Mouse (Mus musculus) CH12.LX (cell line): ENCODE measurements around the gene Kmt2a.

Source experiments
- CHD1 ChIP-seq: IDR thresholded peaks from 2 replicates; pipeline ENCODE4 v1.6.1; 2012; ENCODE audit warnings: low read depth, low read length, improper control_type of control experiment, inconsistent platforms
- CTCF ChIP-seq, 2 experiments: IDR thresholded peaks in 1 of 2; conservative IDR thresholded peaks in 1 of 2; 2 replicates each; pipeline ENCODE4 v1.5.1; 2011 to 2012; ENCODE audit warnings: low read depth in 2 of 2, low read length in 2 of 2, improper control_type of control experiment in 1 of 2, inconsistent platforms in 1 of 2, mild to moderate bottlenecking in 1 of 2, moderate library complexity in 1 of 2
- EP300 ChIP-seq: IDR thresholded peaks from 2 replicates; pipeline ENCODE4 v1.6.1; 2011; ENCODE audit warnings: low read length, improper control_type of control experiment
- NRF1 ChIP-seq: IDR thresholded peaks from 2 replicates; pipeline ENCODE4 v1.6.1; 2014; ENCODE audit warnings: low read depth, mild to moderate bottlenecking, inconsistent platforms, low read length, improper control_type of control experiment, moderate library complexity

GRCm38 (mm10) chr9:44879694-44880271 is 1.3 kb downstream of the Kmt2a start:
- TF ChIP-seq CTCF (conservative IDR thresholded peaks at IDR 0.05 in 1 of 2, IDR thresholded peaks at IDR 0.05 in 1 of 2; ENCODE audit: low read depth in 2 of 2, low read length in 2 of 2) (no peak), EP300 (no peak), NRF1 (no peak), CHD1 (peak; percentile 85)
